Mouse (Mus musculus) gastrocnemius, adult 2 months (tissue): ENCODE measurements around the gene She. TPM values are rescaled to one million over a fixed set of nuclear protein-coding genes. Genes with fewer than 3 reads are reported as not detected.

ENCODE experiments used
- DNase-seq: peaks from one replicate; pipeline ENCODE4 v3.0.0; 2022
- H3K27ac ChIP-seq: fragments of 200-600 bp; 2 replicates; pipeline ENCODE4 v1.8.1; 2022; ENCODE audit warnings: mild to moderate bottlenecking
- H3K4me3 ChIP-seq: fragments of 200-600 bp; 2 replicates; pipeline ENCODE4 v1.8.1; 2022; ENCODE audit warnings: mild to moderate bottlenecking, moderate library complexity
- CTCF ChIP-seq: fragments of 200-600 bp; IDR thresholded peaks from 2 replicates; pipeline ENCODE4 v1.8.1; 2022; ENCODE audit warnings: antibody characterized with exemption, mild to moderate bottlenecking, moderate library complexity
- intact Hi-C: fragments of 180-260 bp; cut with DNase I; formaldehyde crosslinking; loops from one replicate; pipeline ENCODE4 v1.15.1; 2025
- total RNA-seq, 2 experiments: library from RNA; stranded (reverse); gene quantifications; 2 replicates each; pipeline ENCODE4 v1.2.3; 2021

Gene She
- total RNA-seq, 2 experiments from 2014 or later = 4.1 to 5.1 TPM

- DNase-seq = no peak
- intact Hi-C loops = no loop called here
These were observed 51.5 kb downstream of the She start for GRCm38 (mm10) chr3:89882556-89883181.

GRCm38 (mm10) chr3:89883582-89884041, 52.4 kb downstream of the She start:
- H3K4me3 ChIP-seq = no peak overlapping the region
- H3K27ac ChIP-seq = no peak overlapping the region
- no peak for TF ChIP-seq CTCF
- intact Hi-C loops = no loop called here
- DNase-seq = no peak

More at GRCm38 (mm10) chr3:89882556-89883181, 51.5 kb downstream of the She start:
- Histone ChIP-seq H3K4me3 (no peak overlapping the region), H3K27ac (no peak overlapping the region)
- no peak for TF ChIP-seq CTCF

GRCm38 (mm10) chr3:89885766-89886165, 54.6 kb downstream of the She start:
- DNase-seq = no peak
- Histone ChIP-seq H3K4me3 (no peak overlapping the region), H3K27ac (no peak overlapping the region)
- intact Hi-C loops = no loop called here
- TF ChIP-seq CTCF = no peak

- Histone ChIP-seq H3K4me3 (no peak overlapping the region), H3K27ac (no peak overlapping the region)
- no peak for DNase-seq
- intact Hi-C loops = no loop called here
- no peak for TF ChIP-seq CTCF
These were observed 56.5 kb downstream of the She start for GRCm38 (mm10) chr3:89887582-89888230.

GRCm38 (mm10) chr3:89889841-89890430, 58.8 kb downstream of the She start:
- intact Hi-C loops = no loop called here
- no peak for TF ChIP-seq CTCF
- DNase-seq = peak; percentile 50
- Histone ChIP-seq H3K27ac (peak overlapping the region; percentile 46), H3K4me3 (no peak overlapping the region)

GRCm38 (mm10) chr3:89891696-89892095, 60.5 kb downstream of the She start:
- no peak for TF ChIP-seq CTCF
- intact Hi-C loops = no loop called here
- H3K4me3 ChIP-seq = no peak overlapping the region
- DNase-seq = no peak
- no peak overlapping the region for H3K27ac ChIP-seq

- intact Hi-C loops = no loop called here
- no peak for DNase-seq
- Histone ChIP-seq H3K27ac (no peak overlapping the region), H3K4me3 (no peak overlapping the region)
- no peak for TF ChIP-seq CTCF
These were observed 61.4 kb downstream of the She start for GRCm38 (mm10) chr3:89892517-89893106.

- TF ChIP-seq CTCF = no peak
- intact Hi-C loops = no loop called here
- no peak for DNase-seq
- Histone ChIP-seq H3K4me3 (no peak overlapping the region), H3K27ac (no peak overlapping the region)
These were observed 65.4 kb downstream of the She start for GRCm38 (mm10) chr3:89896571-89896970.

- no peak for DNase-seq
- H3K4me3 ChIP-seq = no peak overlapping the region
- intact Hi-C loops = no loop called here
- H3K27ac ChIP-seq = peak overlapping the region; percentile 16; the same call in 1 of the 2 replicates
- no peak for TF ChIP-seq CTCF
These were observed 66.1 kb downstream of the She start for GRCm38 (mm10) chr3:89897204-89897796.

- Histone ChIP-seq H3K27ac (no peak overlapping the region), H3K4me3 (no peak overlapping the region)
- DNase-seq = no peak
- TF ChIP-seq CTCF = no peak
- intact Hi-C loops = no loop called here
These were observed 66.8 kb downstream of the She start for GRCm38 (mm10) chr3:89898011-89898410.

GRCm38 (mm10) chr3:89898870-89899510, 67.8 kb downstream of the She start:
- intact Hi-C loops = no loop called here
- no peak overlapping the region for H3K4me3 ChIP-seq
- DNase-seq = no peak
- H3K27ac ChIP-seq = peak overlapping the region; percentile 61
- no peak for TF ChIP-seq CTCF

- intact Hi-C loops = no loop called here
- DNase-seq = no peak
- H3K27ac ChIP-seq = peak overlapping the region; percentile 61
- TF ChIP-seq CTCF = no peak
- H3K4me3 ChIP-seq = no peak overlapping the region
These were observed 68.3 kb downstream of the She start for GRCm38 (mm10) chr3:89899511-89899908.
